Comparison of ENCODE assay signal across 17 mouse cellular contexts in the genomic region with DNA sequence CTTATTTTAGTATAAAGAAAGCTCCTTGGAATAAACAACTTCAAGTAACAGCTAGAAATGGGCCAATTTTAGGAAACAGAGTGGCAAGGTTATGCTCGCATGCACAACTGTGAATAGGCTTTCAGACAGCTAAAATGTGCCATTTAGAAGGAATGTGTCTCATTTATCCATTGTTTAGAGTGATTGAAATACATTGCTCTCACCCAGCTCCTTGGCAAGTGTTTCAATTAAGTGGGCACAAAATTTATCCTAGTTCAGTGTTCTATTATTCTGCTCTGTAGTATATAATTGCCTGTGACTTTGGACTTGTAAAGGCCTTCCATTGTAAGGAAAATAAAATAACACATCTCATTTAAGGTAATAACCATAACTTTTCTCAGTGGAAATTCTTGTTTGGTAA.
"Had no signal": no experiment of that assay in that cellular context is flagged by ENCODE, and none has a peak within 500 bp of the region (broad histone marks: within the 10 kb centered on the region; RNA-seq: fewer than 3 reads in every experiment).

No protein-coding gene starts in this region.

- DNase-seq: lung, adult 2 months; lung, postnatal 14 days; lung, postnatal 36 days; right cerebral cortex, postnatal 14 days; thymus, adult 18-20 months; thymus, postnatal 14 days; thymus, postnatal 36 days had no signal

- H3K9ac ChIP-seq: lung, embryonic 15.5 days; midbrain, embryonic 13.5 days; midbrain, embryonic 15.5 days; neural tube, embryonic 12.5 days; stomach, embryonic 15.5 days had no signal

- H3K36me3 ChIP-seq: lung, embryonic 15.5 days; midbrain, embryonic 13.5 days; midbrain, embryonic 15.5 days; neural tube, embryonic 12.5 days; stomach, embryonic 15.5 days had no signal

- H3K27ac ChIP-seq: lung, embryonic 15.5 days; macrophage; midbrain, embryonic 13.5 days; midbrain, embryonic 15.5 days; neural tube, embryonic 12.5 days; stomach, embryonic 15.5 days; stomach, postnatal 0 days had no signal

- ATAC-seq: lung, postnatal 0 days; midbrain, embryonic 13.5 days; midbrain, embryonic 15.5 days had no signal

- H3K4me3 ChIP-seq: lung, embryonic 15.5 days; megakaryocyte, embryonic 14.5 days; midbrain, embryonic 13.5 days; midbrain, embryonic 15.5 days; neural tube, embryonic 12.5 days; stomach, embryonic 15.5 days had no signal

- H3K27me3 ChIP-seq: lung, embryonic 15.5 days; megakaryocyte, embryonic 14.5 days; midbrain, embryonic 13.5 days; midbrain, embryonic 15.5 days; neural tube, embryonic 12.5 days; stomach, embryonic 15.5 days had no signal

- H3K9me3 ChIP-seq: lung, embryonic 15.5 days; midbrain, embryonic 13.5 days; midbrain, embryonic 15.5 days; neural tube, embryonic 12.5 days; stomach, embryonic 15.5 days had no signal

- H3K4me2 ChIP-seq: lung, embryonic 15.5 days; midbrain, embryonic 11.5 days; midbrain, embryonic 13.5 days; midbrain, embryonic 15.5 days; neural tube, embryonic 12.5 days; stomach, embryonic 15.5 days had no signal

- H3K4me1 ChIP-seq: lung, embryonic 15.5 days; megakaryocyte, embryonic 14.5 days; midbrain, embryonic 13.5 days; midbrain, embryonic 15.5 days; neural tube, embryonic 12.5 days; stomach, embryonic 15.5 days had no signal
